In genomic region chr3:119780876-119781275, GRCm38 (mm10) we compare ENCODE assay signal across 9 mouse cellular contexts. TPM values are rescaled to one million over a fixed set of nuclear protein-coding genes. Genes with fewer than 3 reads are reported as not detected.
DNase-seq lines count a peak whose midpoint lies in the region; ATAC-seq lines count a peak whose summit lies in the region.
"Had no signal": no experiment of that assay in that cellular context is flagged by ENCODE, and none has a peak within 500 bp of the region (broad histone marks: within the 10 kb centered on the region; RNA-seq: fewer than 3 reads in every experiment).

No protein-coding gene starts in this region.

- DNase-seq in lung, postnatal 36 days = no peak
- no peak for DNase-seq in limb, embryonic 11.5 days (ENCODE audit: low spot score)
- DNase-seq in left cerebral cortex, postnatal 14 days (ENCODE audit: low spot score in 2 of 2) = no peak
- no peak for DNase-seq in frontal cortex, postnatal 10 days (ENCODE audit: low spot score in 2 of 2)
- DNase-seq in thymus, postnatal 25 days = no peak
- DNase-seq: adrenal gland, postnatal 14 days had no signal

- no peaks in the 10 kb centered on the region for H3K9me3 ChIP-seq in lung, embryonic 15.5 days
- no peaks in the 10 kb centered on the region for H3K9me3 ChIP-seq in forebrain, embryonic 12.5 days
- no peaks in the 10 kb centered on the region for H3K9me3 ChIP-seq in limb, embryonic 11.5 days (ENCODE audit: control insufficient read depth, low read length)
- H3K9me3 ChIP-seq in neural tube, embryonic 14.5 days (ENCODE audit: control insufficient read depth, low read length) = no peaks in the 10 kb centered on the region

- H3K4me1 ChIP-seq in lung, embryonic 15.5 days = peaks cover 11% of the 10 kb centered on the region
- H3K4me1 ChIP-seq in forebrain, embryonic 12.5 days = peaks cover 24% of the 10 kb centered on the region
- no peaks in the 10 kb centered on the region for H3K4me1 ChIP-seq in limb, embryonic 11.5 days (ENCODE audit: control insufficient read depth, insufficient read depth, low read length)
- H3K4me1 ChIP-seq in neural tube, embryonic 14.5 days (ENCODE audit: control insufficient read depth, insufficient read depth, low read length) = peaks cover 21% of the 10 kb centered on the region

- peak overlapping the region; percentile 67 for H3K4me2 ChIP-seq in lung, embryonic 15.5 days
- peak overlapping the region; percentile 65 for H3K4me2 ChIP-seq in forebrain, embryonic 12.5 days
- peak overlapping the region; percentile 34; the same call in 1 of the 2 replicates for H3K4me2 ChIP-seq in limb, embryonic 11.5 days (ENCODE audit: low read depth, severe bottlenecking)
- peak overlapping the region; percentile 79 for H3K4me2 ChIP-seq in neural tube, embryonic 14.5 days (ENCODE audit: low read depth, low read length)

- intact Hi-C loops in left cerebral cortex, postnatal 14 days (cut with DNase I) = loop anchor here (10.0 kb wide), 1 partner anchor 174 kb away; no protein-coding TSS in a partner anchor

- H3K27me3 ChIP-seq in lung, embryonic 15.5 days = no peaks in the 10 kb centered on the region
- H3K27me3 ChIP-seq in forebrain, embryonic 12.5 days = no peaks in the 10 kb centered on the region
- H3K27me3 ChIP-seq in limb, embryonic 11.5 days (ENCODE audit: control insufficient read depth, insufficient read depth, low read length) = no peaks in the 10 kb centered on the region
- no peaks in the 10 kb centered on the region for H3K27me3 ChIP-seq in neural tube, embryonic 14.5 days (ENCODE audit: control insufficient read depth, insufficient read depth, low read length)

- H3K27ac ChIP-seq in lung, embryonic 15.5 days = no peak overlapping the region
- no peak overlapping the region for H3K27ac ChIP-seq in forebrain, embryonic 12.5 days
- no peak overlapping the region for H3K27ac ChIP-seq in limb, embryonic 11.5 days (replicated peaks; ENCODE audit: low read depth, low read length)
- H3K27ac ChIP-seq in neural tube, embryonic 14.5 days (ENCODE audit: low read depth, low read length) = no peak overlapping the region

- H3K36me3 ChIP-seq in lung, embryonic 15.5 days = no peaks in the 10 kb centered on the region; the same call in 1 of the 2 replicates
- H3K36me3 ChIP-seq in forebrain, embryonic 12.5 days (replicated peaks) = peaks cover 11% of the 10 kb centered on the region; the same call in 1 of the 2 replicates
- peaks cover 2% of the 10 kb centered on the region; the same call in 1 of the 2 replicates for H3K36me3 ChIP-seq in limb, embryonic 11.5 days (ENCODE audit: control insufficient read depth, insufficient read depth, low read length)
- H3K36me3 ChIP-seq in neural tube, embryonic 14.5 days (ENCODE audit: control insufficient read depth, insufficient read depth, low read length) = no peaks in the 10 kb centered on the region

- ATAC-seq in lung, embryonic 15.5 days (ENCODE audit: borderline replicate concordance, extremely low read depth, low FRiP score, low TSS enrichment) = no peak
- ATAC-seq in forebrain, embryonic 12.5 days (ENCODE audit: low FRiP score) = no peak
- ATAC-seq in limb, embryonic 11.5 days (ENCODE audit: insufficient number of reproducible peaks, low FRiP score, low TSS enrichment, low read depth) = no peak
- no peak for ATAC-seq in neural tube, embryonic 14.5 days (ENCODE audit: low read depth)

- peak overlapping the region; percentile 13; the same call in 1 of the 2 replicates for H3K4me3 ChIP-seq in lung, embryonic 15.5 days
- peak overlapping the region; percentile 31 for H3K4me3 ChIP-seq in forebrain, embryonic 12.5 days (replicated peaks)
- H3K4me3 ChIP-seq in limb, embryonic 11.5 days (ENCODE audit: low read depth, low read length) = no peak overlapping the region
- H3K4me3 ChIP-seq in neural tube, embryonic 14.5 days (ENCODE audit: low read depth, low read length) = peak overlapping the region; percentile 84

- no peak overlapping the region for H3K9ac ChIP-seq in lung, embryonic 15.5 days
- H3K9ac ChIP-seq in forebrain, embryonic 12.5 days = peak overlapping the region; percentile 40; the same call in 1 of the 2 replicates
- H3K9ac ChIP-seq in limb, embryonic 11.5 days (ENCODE audit: low read length) = no peak overlapping the region
- no peak overlapping the region for H3K9ac ChIP-seq in neural tube, embryonic 14.5 days (replicated peaks; ENCODE audit: low read depth, low read length)

RNA-seq across cellular contexts. Expression of gene Ptbp2, which starts 3.4 kb away (rescaled TPM):
- polyA plus RNA-seq in lung, embryonic 15.5 days (2015; fragmentation: Nextera tagmentation; extraction: Ambion mirVana) = 57.1 and 58.1 TPM in 2 replicates
- 390 and 408 TPM in 2 replicates for polyA plus RNA-seq in forebrain, embryonic 12.5 days (2016; fragmentation: Nextera tagmentation; extraction: Ambion mirVana)
- polyA plus RNA-seq in limb, embryonic 11.5 days (2014; fragmentation: Nextera tagmentation; extraction: Ambion mirVana) = 187 and 190 TPM in 2 replicates
- polyA plus RNA-seq in neural tube, embryonic 14.5 days (2014; fragmentation: Nextera tagmentation; extraction: Ambion mirVana) = 316 and 318 TPM in 2 replicates
- 100 to 1,000 TPM; 128 to 134 TPM for total RNA-seq in left cerebral cortex, postnatal 14 days (2021)
